Mouse (Mus musculus): ENCODE measurements at regions not wholly inside any gene's neighbourhood (a gene's known extent, or its start where the extent isn't known, plus 50 kb on each side); places are given as distances from the start of the nearest gene placed in this dataset.

DNA sequence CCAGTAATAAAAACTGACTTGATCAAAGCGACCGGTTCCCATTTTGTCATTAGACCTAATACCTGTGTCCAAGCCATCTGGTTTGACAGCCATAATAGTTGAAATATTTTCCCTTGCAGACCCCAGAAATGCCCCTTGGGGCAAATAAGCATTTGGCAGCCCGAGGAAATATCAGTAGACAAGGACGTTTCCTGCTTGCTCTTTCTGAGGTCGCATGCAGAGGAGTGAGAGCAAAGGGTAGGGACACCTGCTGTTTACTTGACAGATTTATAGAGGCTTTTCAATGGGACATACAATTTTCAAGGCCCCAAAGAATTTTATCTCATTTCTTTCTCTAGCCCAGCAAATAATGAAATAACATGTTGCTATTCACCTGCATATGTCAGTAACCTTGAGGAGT, 73.5 kb downstream of the Csl start:
- Histone ChIP-seq H3K36me3 (ENCODE audit: insufficient read depth, low read length) (no peaks in the 10 kb centered on the region), H3K27ac (ENCODE audit: low read depth, low read length) (no peak overlapping the region), H3K4me2 (ENCODE audit: low read depth, low read length, poor library complexity, severe bottlenecking) (no peak overlapping the region), H3K9ac (replicated peaks; ENCODE audit: low read length, poor library complexity, severe bottlenecking) (no peak overlapping the region), H3K27me3 (ENCODE audit: insufficient read depth, low read length) (no peaks in the 10 kb centered on the region), H3K9me3 (ENCODE audit: low read length) (no peaks in the 10 kb centered on the region), H3K4me1 (ENCODE audit: insufficient read depth, low read length) (no peaks in the 10 kb centered on the region), H3K4me3 (ENCODE audit: low read depth, low read length) (no peak overlapping the region)
- DNase-seq (ENCODE audit: low spot score) (no peak), ATAC-seq (ENCODE audit: low FRiP score) (no peak)
- 47% methylated on average over 5 of the region's 5 CpGs for WGBS
- TF ChIP-seq CTCF (IDR thresholded peaks at IDR 0.05), result no peak

- ATAC-seq (ENCODE audit: low FRiP score) (no peak), DNase-seq (ENCODE audit: low spot score) (no peak)
- H3K9ac ChIP-seq (replicated peaks; ENCODE audit: low read length, poor library complexity, severe bottlenecking), result no peak overlapping the region
- no peak for TF ChIP-seq CTCF (IDR thresholded peaks at IDR 0.05)
- no peaks in the 10 kb centered on the region for H3K36me3 ChIP-seq (ENCODE audit: insufficient read depth, low read length)
- no peak overlapping the region for H3K4me2 ChIP-seq (ENCODE audit: low read depth, low read length, poor library complexity, severe bottlenecking)
- H3K27ac ChIP-seq (ENCODE audit: low read depth, low read length), result no peak overlapping the region
- WGBS, result 57% methylated on average over 4 of the region's 4 CpGs
- no peak overlapping the region for H3K4me3 ChIP-seq (ENCODE audit: low read depth, low read length)
- H3K4me1 ChIP-seq (ENCODE audit: insufficient read depth, low read length), result no peaks in the 10 kb centered on the region
- H3K27me3 ChIP-seq (ENCODE audit: insufficient read depth, low read length), result no peaks in the 10 kb centered on the region
- no peaks in the 10 kb centered on the region for H3K9me3 ChIP-seq (ENCODE audit: low read length)
Observed at GRCm38 (mm10) chr10:99687011-99687410, 72.4 kb downstream of the Csl start.

- 64% methylated on average over 8 of the region's 8 CpGs for WGBS
- DNase-seq (ENCODE audit: low spot score), result no peak
- Histone ChIP-seq H3K36me3 (ENCODE audit: insufficient read depth, low read length) (no peaks in the 10 kb centered on the region), H3K9ac (replicated peaks; ENCODE audit: low read length, poor library complexity, severe bottlenecking) (no peak overlapping the region), H3K9me3 (ENCODE audit: low read length) (no peaks in the 10 kb centered on the region), H3K27ac (ENCODE audit: low read depth, low read length) (no peak overlapping the region), H3K4me1 (ENCODE audit: insufficient read depth, low read length) (no peaks in the 10 kb centered on the region), H3K4me2 (ENCODE audit: low read depth, low read length, poor library complexity, severe bottlenecking) (no peak overlapping the region), H3K4me3 (ENCODE audit: low read depth, low read length) (no peak overlapping the region), H3K27me3 (ENCODE audit: insufficient read depth, low read length) (no peaks in the 10 kb centered on the region)
- no peak for TF ChIP-seq CTCF (IDR thresholded peaks at IDR 0.05)
- no peak for ATAC-seq (ENCODE audit: low FRiP score)
Observed at GRCm38 (mm10) chr10:99697696-99698095, 61.8 kb downstream of the Csl start.

DNA sequence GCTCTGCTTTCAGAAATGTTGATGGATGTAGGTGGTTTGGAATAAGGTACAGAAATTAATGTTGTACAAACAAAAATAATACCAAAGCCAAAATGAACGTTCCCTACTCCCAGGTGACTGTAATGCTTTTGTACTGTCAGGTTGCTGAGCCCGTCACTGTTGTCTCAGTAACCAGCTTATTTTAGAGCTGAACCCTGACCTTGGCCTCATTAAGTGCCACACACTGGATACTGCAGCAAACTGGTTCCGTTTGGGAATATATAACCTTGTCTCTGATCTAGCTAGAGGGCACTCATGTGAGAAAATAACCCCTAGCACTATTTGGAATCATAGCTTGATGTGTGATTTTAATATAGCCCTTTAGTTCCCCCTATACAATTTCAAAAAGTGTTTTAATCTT, 60.0 kb downstream of the Csl start:
- H3K9ac ChIP-seq (replicated peaks; ENCODE audit: low read length, poor library complexity, severe bottlenecking), result no peak overlapping the region
- WGBS, result 55% methylated on average over 3 of the region's 3 CpGs
- H3K4me2 ChIP-seq (ENCODE audit: low read depth, low read length, poor library complexity, severe bottlenecking), result no peak overlapping the region
- no peak overlapping the region for H3K4me3 ChIP-seq (ENCODE audit: low read depth, low read length)
- no peaks in the 10 kb centered on the region for H3K9me3 ChIP-seq (ENCODE audit: low read length)
- H3K27me3 ChIP-seq (ENCODE audit: insufficient read depth, low read length), result no peaks in the 10 kb centered on the region
- TF ChIP-seq CTCF (IDR thresholded peaks at IDR 0.05), result no peak
- 0 out of 2 replicates have a peak, but pooled peaks have one; percentile 34 for ATAC-seq (ENCODE audit: low FRiP score)
- no peaks in the 10 kb centered on the region for H3K36me3 ChIP-seq (ENCODE audit: insufficient read depth, low read length)
- H3K4me1 ChIP-seq (ENCODE audit: insufficient read depth, low read length), result no peaks in the 10 kb centered on the region
- no peak for DNase-seq (ENCODE audit: low spot score)
- no peak overlapping the region for H3K27ac ChIP-seq (ENCODE audit: low read depth, low read length)

GRCm38 (mm10) chr10:99700052-99700777, 59.2 kb downstream of the Csl start:
- Histone ChIP-seq H3K27ac (ENCODE audit: low read depth, low read length) (no peak overlapping the region), H3K4me2 (ENCODE audit: low read depth, low read length, poor library complexity, severe bottlenecking) (no peak overlapping the region), H3K9ac (replicated peaks; ENCODE audit: low read length, poor library complexity, severe bottlenecking) (no peak overlapping the region), H3K36me3 (ENCODE audit: insufficient read depth, low read length) (no peaks in the 10 kb centered on the region), H3K27me3 (ENCODE audit: insufficient read depth, low read length) (no peaks in the 10 kb centered on the region), H3K4me3 (ENCODE audit: low read depth, low read length) (no peak overlapping the region), H3K9me3 (ENCODE audit: low read length) (no peaks in the 10 kb centered on the region), H3K4me1 (ENCODE audit: insufficient read depth, low read length) (no peaks in the 10 kb centered on the region)
- ATAC-seq (ENCODE audit: low FRiP score), result no peak
- 58% methylated on average over 2 of the region's 2 CpGs for WGBS
- TF ChIP-seq CTCF (IDR thresholded peaks at IDR 0.05), result no peak
- DNase-seq (ENCODE audit: low spot score), result no peak
